Mouse (Mus musculus) hindbrain, embryonic 14.5 days (tissue): ENCODE measurements at regions not wholly inside any gene's neighbourhood (a gene's known extent, or its start where the extent isn't known, plus 50 kb on each side); places are given as distances from the start of the nearest gene placed in this dataset.

Experiments used
- ATAC-seq: fragments of 200-750 bp; cut with Nextera tagmentation; 2 replicates; pipeline ENCODE4 v1.8.0; 2017; ENCODE audit warnings: moderate number of reproducible peaks, mild to moderate bottlenecking, moderate TSS enrichment, moderate library complexity; ENCODE audit not compliant: low FRiP score
- DNase-seq: peaks from one replicate; pipeline ENCODE4 v3.0.0-alpha.2; 2015; ENCODE audit warnings: low spot score
- H3K27ac ChIP-seq: fragments of 300-500 bp; sonication (generic); 2 replicates; pipeline ENCODE4 v1.5.1; 2014; ENCODE audit warnings: mild to moderate bottlenecking, moderate library complexity
- H3K27me3 ChIP-seq: fragments of 300-500 bp; sonication (generic); 2 replicates; pipeline ENCODE4 v1.6.1; 2014; ENCODE audit warnings: mild to moderate bottlenecking, low read length, mixed read lengths; ENCODE audit not compliant: control insufficient read depth, insufficient read depth
- H3K36me3 ChIP-seq: fragments of 300-500 bp; sonication (generic); replicated peaks from 2 replicates; pipeline ENCODE4 v1.6.1; 2014; ENCODE audit not compliant: control insufficient read depth, insufficient read depth
- H3K4me1 ChIP-seq: fragments of 300-500 bp; sonication (generic); replicated peaks from 2 replicates; pipeline ENCODE4 v1.6.1; 2014; ENCODE audit warnings: antibody characterized with exemption, low read length, mixed read lengths; ENCODE audit not compliant: control insufficient read depth, insufficient read depth
- H3K4me2 ChIP-seq: fragments of 300-500 bp; sonication (generic); replicated peaks from 2 replicates; pipeline ENCODE4 v1.6.1; 2014; ENCODE audit warnings: mild to moderate bottlenecking, moderate library complexity
- H3K4me3 ChIP-seq: fragments of 300-500 bp; sonication (generic); replicated peaks from 2 replicates; pipeline ENCODE4 v1.5.1; 2014; ENCODE audit warnings: mild to moderate bottlenecking, low read length
- H3K9ac ChIP-seq: fragments of 300-500 bp; sonication (generic); 2 replicates; pipeline ENCODE4 v1.6.1; 2014
- H3K9me3 ChIP-seq: fragments of 300-500 bp; sonication (generic); 2 replicates; pipeline ENCODE4 v1.6.1; 2016; ENCODE audit warnings: low read length; ENCODE audit not compliant: control insufficient read depth
- WGBS: fragments of 180-500 bp; shearing (Covaris S2); extraction: QIAGEN DNeasy Blood & Tissue Kit; methylation state at CpG from one replicate; pipeline ENCODE4 v1.1.7; 2014; 5-methylcytosine and 5-hydroxymethylcytosine counted together

DNA sequence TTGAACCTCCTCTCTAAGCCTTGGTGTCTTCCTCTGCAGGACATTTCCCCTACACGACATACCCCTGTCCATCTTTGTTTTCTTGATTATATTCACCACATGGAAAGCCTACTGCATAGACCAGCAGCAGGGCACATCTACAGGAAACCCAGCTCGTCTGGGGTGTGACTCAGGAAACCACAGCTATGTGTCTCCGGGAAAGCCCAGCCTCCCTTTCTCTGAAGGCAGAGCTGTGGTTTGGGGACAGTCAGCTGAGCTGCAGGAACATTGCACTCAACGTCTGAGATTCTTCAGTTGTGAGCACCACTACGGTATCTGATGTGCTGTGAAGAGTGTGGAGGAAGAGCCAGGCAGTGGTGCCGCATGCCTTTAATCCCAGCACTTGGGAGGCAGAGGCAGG is 286.9 kb downstream of the Foxo1 start:
- no peak overlapping the region for H3K9ac ChIP-seq
- no peaks in the 10 kb centered on the region for H3K9me3 ChIP-seq
- H3K4me2 ChIP-seq, result no peak overlapping the region
- H3K27me3 ChIP-seq, result no peaks in the 10 kb centered on the region
- H3K36me3 ChIP-seq, result no peaks in the 10 kb centered on the region
- H3K4me1 ChIP-seq, result peaks cover 13% of the 10 kb centered on the region; the same call in 1 of the 2 replicates
- H3K27ac ChIP-seq, result no peak overlapping the region
- ATAC-seq, result no peak
- DNase-seq, result no peak
- 81% methylated on average over 6 of the region's 6 CpGs for WGBS
- no peak overlapping the region for H3K4me3 ChIP-seq

DNA sequence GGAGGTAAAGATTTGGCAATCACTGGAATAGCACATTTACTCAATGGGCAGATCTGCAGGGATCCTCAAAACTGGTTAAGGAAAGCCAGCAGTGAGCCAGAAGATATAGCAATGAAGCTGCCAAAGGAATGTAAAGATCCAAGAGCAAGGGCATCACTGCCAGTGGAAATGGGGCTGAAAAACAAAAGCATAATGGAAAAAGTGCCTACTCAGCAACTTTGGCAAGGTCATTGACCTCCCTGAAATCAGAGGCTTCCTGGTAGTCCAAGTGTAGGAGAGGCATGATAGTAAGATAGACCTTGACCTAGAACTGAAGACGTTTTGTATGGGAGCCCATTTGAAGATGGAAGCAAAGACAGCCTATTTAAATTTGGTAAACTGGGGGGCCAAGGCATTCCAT is 286.4 kb downstream of the Foxo1 start:
- DNase-seq, result no peak
- peaks cover 10% of the 10 kb centered on the region; the same call in 1 of the 2 replicates for H3K4me1 ChIP-seq
- no peak overlapping the region for H3K4me2 ChIP-seq
- 74% methylated on average over 1 of the region's 1 CpGs for WGBS
- ATAC-seq, result no peak
- no peaks in the 10 kb centered on the region for H3K27me3 ChIP-seq
- H3K36me3 ChIP-seq, result no peaks in the 10 kb centered on the region
- no peak overlapping the region for H3K9ac ChIP-seq
- no peak overlapping the region for H3K4me3 ChIP-seq
- no peaks in the 10 kb centered on the region for H3K9me3 ChIP-seq
- no peak overlapping the region for H3K27ac ChIP-seq

DNA sequence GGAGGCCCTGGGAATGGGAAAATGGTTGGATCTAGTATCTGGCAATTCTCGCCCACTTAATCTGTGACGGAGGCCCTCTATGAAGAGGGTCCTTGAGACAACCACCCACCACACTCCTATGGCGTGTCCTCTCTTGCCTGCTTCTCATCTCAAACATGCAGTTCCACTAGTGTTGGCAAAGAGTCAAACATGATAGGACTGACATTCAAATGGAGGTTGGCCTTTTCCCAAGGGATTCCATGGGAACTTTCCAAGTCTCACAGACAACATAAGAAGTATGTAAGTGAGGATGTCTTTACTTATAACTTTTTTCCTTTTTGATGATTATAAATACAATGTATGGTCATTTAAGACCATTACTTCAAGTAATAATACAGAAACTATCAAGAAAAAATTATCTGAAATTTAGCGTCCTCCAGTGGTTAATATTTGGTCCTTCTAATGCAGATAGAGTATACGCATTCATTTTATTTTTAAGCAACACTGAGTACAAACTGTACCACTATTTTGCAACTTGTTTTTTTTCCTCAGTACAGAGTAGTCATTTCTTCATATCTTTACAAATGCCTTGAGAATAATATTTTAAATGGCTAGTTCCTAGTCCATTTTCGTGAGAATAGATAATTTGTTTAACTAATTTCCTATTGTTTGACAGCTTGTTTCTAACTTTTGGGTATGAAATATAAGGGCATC is 280.2 kb downstream of the Foxo1 start:
- Histone ChIP-seq H3K4me2 (no peak overlapping the region), H3K4me1 (no peaks in the 10 kb centered on the region), H3K4me3 (no peak overlapping the region), H3K27ac (no peak overlapping the region), H3K9ac (no peak overlapping the region), H3K27me3 (no peaks in the 10 kb centered on the region), H3K9me3 (no peaks in the 10 kb centered on the region), H3K36me3 (no peaks in the 10 kb centered on the region)
- ATAC-seq (no peak), DNase-seq (no peak)
- 92% methylated on average over 6 of the region's 6 CpGs for WGBS

DNA sequence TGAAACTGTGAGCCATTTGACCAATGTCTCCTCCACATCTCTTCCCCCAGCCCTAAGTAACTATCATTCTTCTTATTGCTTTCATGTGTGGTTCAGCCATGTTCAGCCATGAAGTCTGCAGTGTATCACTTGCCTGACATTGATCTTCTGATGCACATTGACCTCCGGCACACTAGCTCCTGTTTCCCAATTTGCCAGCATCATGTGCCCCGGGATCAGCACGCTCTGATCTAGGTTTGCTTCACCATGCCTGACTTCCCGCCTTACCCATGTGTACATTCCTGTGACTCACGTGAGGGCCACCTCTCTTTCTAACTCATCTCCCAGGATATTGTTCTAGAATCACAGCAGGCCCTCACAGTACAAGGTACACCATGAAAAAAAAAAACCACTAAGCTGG is 277.9 kb downstream of the Foxo1 start:
- Histone ChIP-seq H3K9ac (no peak overlapping the region), H3K27ac (no peak overlapping the region), H3K36me3 (no peaks in the 10 kb centered on the region), H3K4me1 (no peaks in the 10 kb centered on the region; the same call in 1 of the 2 replicates), H3K4me2 (no peak overlapping the region), H3K4me3 (no peak overlapping the region), H3K27me3 (no peaks in the 10 kb centered on the region), H3K9me3 (no peaks in the 10 kb centered on the region)
- no peak for ATAC-seq
- DNase-seq, result no peak
- 97% methylated on average over 5 of the region's 5 CpGs for WGBS

GRCm38 (mm10) chr3:52543006-52543405 is 274.9 kb downstream of the Foxo1 start:
- H3K9me3 ChIP-seq, result no peaks in the 10 kb centered on the region
- H3K4me2 ChIP-seq, result no peak overlapping the region
- H3K4me1 ChIP-seq, result no peaks in the 10 kb centered on the region; the same call in 1 of the 2 replicates
- DNase-seq (no peak), ATAC-seq (no peak)
- 86% methylated on average over 6 of the region's 6 CpGs for WGBS
- no peak overlapping the region for H3K27ac ChIP-seq
- no peaks in the 10 kb centered on the region for H3K27me3 ChIP-seq
- H3K36me3 ChIP-seq, result no peaks in the 10 kb centered on the region
- no peak overlapping the region for H3K9ac ChIP-seq
- no peak overlapping the region for H3K4me3 ChIP-seq

GRCm38 (mm10) chr3:52540862-52541380 is 272.8 kb downstream of the Foxo1 start:
- Histone ChIP-seq H3K36me3 (no peaks in the 10 kb centered on the region), H3K4me1 (no peaks in the 10 kb centered on the region; the same call in 1 of the 2 replicates), H3K9ac (no peak overlapping the region), H3K9me3 (no peaks in the 10 kb centered on the region), H3K27ac (no peak overlapping the region), H3K4me3 (no peak overlapping the region), H3K27me3 (no peaks in the 10 kb centered on the region), H3K4me2 (no peak overlapping the region)
- WGBS, result 24% methylated on average over 9 of the region's 9 CpGs
- DNase-seq, result no peak
- no peak for ATAC-seq

DNA sequence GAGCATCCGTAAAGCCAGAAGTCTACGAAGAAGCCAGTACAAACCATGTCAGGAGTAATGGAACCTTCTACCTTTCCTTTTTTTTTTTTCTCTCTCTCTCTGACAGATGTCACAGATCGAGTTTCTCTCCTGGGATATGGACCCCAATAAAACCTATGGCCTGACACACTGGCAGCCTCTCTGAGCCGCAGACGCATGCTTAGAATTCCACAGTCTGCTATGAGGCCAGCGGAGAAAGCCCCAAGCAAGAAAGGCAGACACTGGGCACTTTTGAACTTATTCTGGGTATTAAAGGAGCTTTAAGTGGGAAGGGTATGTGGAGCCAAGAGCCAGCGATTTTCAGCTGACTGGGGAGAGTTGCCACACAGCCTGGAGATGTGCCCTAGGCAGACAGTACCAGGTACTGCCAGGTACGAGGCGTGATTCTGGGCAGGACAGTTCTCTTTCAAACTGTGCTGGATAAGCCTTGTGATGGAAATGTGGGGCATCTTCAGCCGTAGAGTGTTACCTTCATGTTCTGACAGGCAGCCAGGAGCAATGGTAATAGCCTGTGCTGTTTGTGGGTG is 271.8 kb downstream of the Foxo1 start:
- Histone ChIP-seq H3K9me3 (no peaks in the 10 kb centered on the region), H3K4me1 (peaks cover 5% of the 10 kb centered on the region), H3K27ac (no peak overlapping the region), H3K36me3 (no peaks in the 10 kb centered on the region), H3K9ac (no peak overlapping the region), H3K27me3 (no peaks in the 10 kb centered on the region), H3K4me2 (no peak overlapping the region), H3K4me3 (no peak overlapping the region)
- ATAC-seq (no peak), DNase-seq (no peak)
- WGBS, result 64% methylated on average over 10 of the region's 10 CpGs

DNA sequence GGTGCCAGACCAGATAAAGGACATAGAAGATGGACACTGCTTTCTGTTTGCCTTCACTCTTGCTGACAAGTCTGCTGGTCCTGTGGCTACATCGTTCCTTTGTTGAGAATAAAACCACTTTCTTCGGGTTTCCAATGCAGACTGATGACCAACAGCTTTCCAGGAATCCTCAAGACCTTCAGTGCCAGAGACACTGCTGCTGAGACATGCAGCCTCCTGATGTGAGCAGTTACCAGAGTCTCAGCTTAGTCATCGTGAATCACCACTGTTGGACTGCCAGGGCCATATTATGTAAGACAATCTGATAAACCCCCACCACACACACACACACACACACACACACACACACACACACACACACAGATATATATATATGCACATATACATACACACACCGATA is 270.2 kb downstream of the Foxo1 start:
- H3K4me2 ChIP-seq, result no peak overlapping the region
- WGBS, result 97% methylated on average over 4 of the region's 4 CpGs

GRCm38 (mm10) chr3:52537362-52537911 is 269.3 kb downstream of the Foxo1 start:
- peaks cover 5% of the 10 kb centered on the region for H3K4me1 ChIP-seq
- 84% methylated on average over 10 of the region's 10 CpGs for WGBS

More for the DNA sequence above, 270.2 kb downstream of the Foxo1 start:
- no peak for DNase-seq
- no peaks in the 10 kb centered on the region for H3K9me3 ChIP-seq
- no peak overlapping the region for H3K4me3 ChIP-seq
- H3K27me3 ChIP-seq, result no peaks in the 10 kb centered on the region
- ATAC-seq, result no peak
- peaks cover 5% of the 10 kb centered on the region for H3K4me1 ChIP-seq
- no peak overlapping the region for H3K27ac ChIP-seq
- no peak overlapping the region for H3K9ac ChIP-seq
- H3K36me3 ChIP-seq, result no peaks in the 10 kb centered on the region

More at GRCm38 (mm10) chr3:52537362-52537911, 269.3 kb downstream of the Foxo1 start:
- H3K27me3 ChIP-seq, result no peaks in the 10 kb centered on the region
- no peak overlapping the region for H3K27ac ChIP-seq
- H3K4me2 ChIP-seq, result no peak overlapping the region
- no peak overlapping the region for H3K4me3 ChIP-seq
- no peak for DNase-seq
- no peak for ATAC-seq
- no peak overlapping the region for H3K9ac ChIP-seq
- H3K36me3 ChIP-seq, result no peaks in the 10 kb centered on the region
- no peaks in the 10 kb centered on the region for H3K9me3 ChIP-seq
